Mouse (Mus musculus) yolk sac, embryonic 10.5 days (tissue): Measurements from ENCODE around the gene Slc25a19.

Experiments
- DNase-seq: peaks from one replicate; pipeline ENCODE4 v3.0.0-alpha.2; 2017; ENCODE audit warnings: low spot score

Gene Slc25a19

GRCm38 (mm10) chr11:115618732-115619516 lies 9.2 kb downstream of the Slc25a19 start:
- DNase-seq, result no peak

GRCm38 (mm10) chr11:115618001-115618400 lies 10.1 kb downstream of the Slc25a19 start:
- DNase-seq, result peak; percentile 38

GRCm38 (mm10) chr11:115616893-115617292 lies 11.2 kb downstream of the Slc25a19 start:
- DNase-seq, result no peak

GRCm38 (mm10) chr11:115616371-115616770 lies 11.7 kb downstream of the Slc25a19 start:
- no peak for DNase-seq

- DNase-seq, result no peak
Measured at GRCm38 (mm10) chr11:115615875-115616274, 12.2 kb downstream of the Slc25a19 start.

GRCm38 (mm10) chr11:115615108-115615825 lies 12.8 kb downstream of the Slc25a19 start:
- no peak for DNase-seq

GRCm38 (mm10) chr11:115614346-115615107 lies 13.6 kb downstream of the Slc25a19 start:
- no peak for DNase-seq

GRCm38 (mm10) chr11:115613138-115613945 lies 14.8 kb downstream of the Slc25a19 start:
- DNase-seq, result no peak

GRCm38 (mm10) chr11:115612410-115613137 lies 15.5 kb downstream of the Slc25a19 start, which contains the start of gene Mif4gd:
Gene Mif4gd, minus strand, starts transcription at chr11:115612969.
- DNase-seq, result peak; percentile 95

- no peak for DNase-seq
Measured at GRCm38 (mm10) chr11:115612059-115612409, 16.1 kb downstream of the Slc25a19 start.

GRCm38 (mm10) chr11:115611173-115611572 lies 16.9 kb downstream of the Slc25a19 start:
- DNase-seq, result no peak

- no peak for DNase-seq
Measured at GRCm38 (mm10) chr11:115609576-115609975, 18.5 kb downstream of the Slc25a19 start.

- DNase-seq, result no peak
Measured at GRCm38 (mm10) chr11:115608421-115609399, 19.4 kb downstream of the Slc25a19 start.

- no peak for DNase-seq
Measured at GRCm38 (mm10) chr11:115606733-115607132, 21.4 kb downstream of the Slc25a19 start.

GRCm38 (mm10) chr11:115604304-115604696 lies 23.8 kb downstream of the Slc25a19 start:
- no peak for DNase-seq

- DNase-seq, result peak; percentile 89
Measured at GRCm38 (mm10) chr11:115603476-115604303, 24.4 kb downstream of the Slc25a19 start, which contains the start of the genes Mrps7 and Gga3. Gene Mrps7, plus strand, starts transcription at chr11:115603925. Gene Gga3, minus strand, starts transcription at chr11:115604051.

- no peak for DNase-seq
Measured at GRCm38 (mm10) chr11:115603128-115603475, 25.0 kb downstream of the Slc25a19 start.

GRCm38 (mm10) chr11:115601174-115601573 lies 26.9 kb downstream of the Slc25a19 start:
- DNase-seq, result no peak

GRCm38 (mm10) chr11:115600743-115601142 lies 27.4 kb downstream of the Slc25a19 start:
- no peak for DNase-seq
